Mouse (Mus musculus) left cerebral cortex, postnatal 36 days (tissue): ENCODE measurements around the gene Fignl1. TPM values are rescaled to one million over a fixed set of nuclear protein-coding genes. Genes with fewer than 3 reads are reported as not detected.

Experiments used
- DNase-seq, 2 experiments: peaks; one replicate each; pipeline ENCODE4 v3.0.0; 2021 to 2022; ENCODE audit warnings: low spot score in 2 of 2, mixed read lengths in 1 of 2
- intact Hi-C: fragments of 180-260 bp; cut with DNase I; formaldehyde crosslinking; loops from one replicate; pipeline ENCODE4 v1.15.1; 2025
- total RNA-seq, 2 experiments: library from RNA; stranded (reverse); gene quantifications; 2 replicates each; pipeline ENCODE4 v1.2.3; 2021

Fignl1 gene
- total RNA-seq, 2 experiments from 2014 or later, result 0.49 to 0.63 TPM

GRCm38 (mm10) chr11:11835361-11835760, 26.6 kb upstream of the Fignl1 start:
- intact Hi-C loops, result no loop called here
- no peak for DNase-seq

- intact Hi-C loops, result no loop called here
- DNase-seq, result no peak
Measured at GRCm38 (mm10) chr11:11833100-11833499, 24.3 kb upstream of the Fignl1 start.

- intact Hi-C loops, result no loop called here
- DNase-seq, result no peak
Measured at GRCm38 (mm10) chr11:11832755-11833084, 24.0 kb upstream of the Fignl1 start.

- no peak for DNase-seq
Measured at GRCm38 (mm10) chr11:11831940-11832754, 23.4 kb upstream of the Fignl1 start.

DNA sequence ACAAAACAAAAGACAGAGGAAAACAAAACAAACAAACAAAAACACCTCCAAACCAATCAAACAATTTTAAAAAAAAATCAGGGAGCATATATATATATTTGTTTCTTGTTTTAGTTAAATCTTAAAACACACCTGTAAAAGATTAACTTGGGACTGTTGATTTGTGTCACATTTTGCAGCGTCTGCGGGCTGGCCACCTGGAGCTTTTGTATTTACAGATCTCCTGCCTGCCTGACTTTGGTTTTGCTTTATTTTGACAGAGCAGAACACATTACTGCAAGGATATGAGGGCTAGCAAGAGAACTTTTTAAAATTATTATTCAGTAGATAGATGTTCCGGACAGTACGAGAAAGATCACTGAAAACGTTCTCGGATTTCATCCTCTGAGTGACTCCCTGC, 22.8 kb upstream of the Fignl1 start:
- intact Hi-C loops, result no loop called here
- DNase-seq, result no peak

More at GRCm38 (mm10) chr11:11831940-11832754, 23.4 kb upstream of the Fignl1 start:
- intact Hi-C loops, result no loop called here

GRCm38 (mm10) chr11:11830884-11831495, 22.2 kb upstream of the Fignl1 start:
- intact Hi-C loops, result no loop called here
- DNase-seq, result no peak

GRCm38 (mm10) chr11:11829161-11830000, 20.6 kb upstream of the Fignl1 start:
- intact Hi-C loops, result no loop called here
- no peak for DNase-seq

DNA sequence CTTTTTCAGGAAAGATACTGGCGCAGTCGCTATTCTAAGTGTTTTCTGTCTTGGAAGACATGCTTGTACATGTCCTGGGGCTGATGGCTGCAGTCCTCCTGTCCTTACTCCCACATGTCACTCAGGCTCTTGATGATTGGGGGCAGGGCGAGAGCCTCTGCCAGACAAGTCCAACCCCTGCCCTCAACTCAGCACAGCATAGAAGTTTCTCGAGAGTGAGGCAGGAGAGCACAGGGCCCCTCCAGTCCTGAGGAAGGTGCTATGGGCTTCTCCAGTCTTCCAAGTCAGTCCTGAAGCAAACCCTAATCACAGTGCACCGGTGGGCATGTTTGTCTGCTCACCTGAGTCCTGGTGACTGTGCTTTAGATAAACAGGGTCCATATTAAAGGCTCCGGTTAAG, 20.0 kb upstream of the Fignl1 start:
- intact Hi-C loops, result no loop called here
- DNase-seq, result no peak

DNA sequence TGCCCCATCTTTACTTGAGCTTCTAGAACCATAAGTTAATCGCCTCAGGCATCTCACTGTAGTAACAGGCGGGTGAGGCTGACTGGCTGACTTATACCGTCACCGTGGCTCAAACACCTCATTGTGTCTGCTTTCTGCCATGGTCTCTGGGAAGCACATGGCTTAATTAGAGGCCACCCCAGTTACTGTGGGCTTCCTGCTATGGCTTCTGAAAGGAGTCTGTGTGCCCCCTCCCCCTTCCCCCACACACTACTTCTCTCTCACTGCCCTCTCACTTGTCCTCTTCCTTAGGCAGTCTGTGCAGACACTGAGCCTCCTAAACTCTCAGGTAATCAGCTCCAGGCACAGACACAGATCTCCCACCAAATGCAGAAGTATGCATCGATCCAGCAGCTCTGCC, 19.5 kb upstream of the Fignl1 start:
- intact Hi-C loops, result no loop called here
- no peak for DNase-seq

- DNase-seq, result no peak
- intact Hi-C loops, result no loop called here
Measured at GRCm38 (mm10) chr11:11826475-11826874, 17.7 kb upstream of the Fignl1 start.

DNA sequence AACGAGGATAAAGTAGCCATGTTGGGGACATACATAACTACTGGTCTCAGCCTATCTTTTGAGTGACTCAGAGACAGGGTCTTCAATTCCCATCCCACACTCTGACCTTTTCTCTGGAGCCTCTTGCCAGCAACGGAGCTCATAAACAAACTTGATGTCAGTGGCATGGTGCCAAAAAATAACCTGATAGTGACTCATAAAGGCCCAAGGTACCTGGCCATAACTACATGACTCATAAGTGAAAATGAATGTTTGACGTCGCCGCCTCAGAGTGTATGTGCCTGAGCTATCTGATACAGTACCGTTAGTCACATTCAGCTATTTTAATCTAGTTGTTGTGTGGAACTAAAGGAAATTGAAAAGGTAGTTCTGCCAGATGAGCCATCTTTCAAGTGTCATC, 16.9 kb upstream of the Fignl1 start:
- no peak for DNase-seq
- intact Hi-C loops, result no loop called here

DNA sequence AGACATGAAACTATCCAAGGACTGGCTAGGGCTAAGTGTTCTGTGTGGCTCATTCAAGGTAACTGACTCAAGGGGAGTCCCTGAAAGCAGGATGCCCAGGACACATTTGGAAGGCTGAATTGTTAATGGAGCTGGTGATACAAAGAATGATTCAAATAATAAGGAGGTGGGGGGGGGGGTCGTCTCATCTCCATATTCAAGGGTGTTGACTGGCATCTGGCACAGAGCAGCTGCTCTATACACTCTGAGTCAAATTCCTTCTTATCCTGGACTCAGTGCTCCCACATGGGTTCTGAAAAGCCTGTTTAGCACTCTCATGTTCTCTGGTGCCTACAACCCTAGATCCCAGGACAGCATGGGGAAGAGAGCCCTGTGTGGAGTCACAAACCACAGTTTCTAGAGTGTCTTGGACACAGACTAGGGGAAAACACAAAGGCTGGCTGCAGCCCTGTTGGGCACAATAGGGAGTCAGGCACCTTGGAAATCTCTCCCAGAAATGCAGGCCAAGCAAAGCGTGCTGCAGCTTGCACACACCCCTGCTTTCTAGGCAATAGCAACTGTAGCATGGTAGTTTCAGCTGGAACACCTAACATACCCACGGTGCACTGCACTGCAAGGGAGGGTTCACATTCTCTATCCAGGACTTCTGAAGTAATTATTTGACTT, 16.3 kb upstream of the Fignl1 start:
- intact Hi-C loops, result loop anchor here (5.0 kb wide), 2 partner anchors 467 to 712 kb away; no protein-coding TSS in a partner anchor
- no peak for DNase-seq

GRCm38 (mm10) chr11:11823980-11824911, 15.5 kb upstream of the Fignl1 start:
- DNase-seq, result no peak
- intact Hi-C loops, result loop anchor here (5.0 kb wide), 2 partner anchors 468 to 713 kb away; no protein-coding TSS in a partner anchor

GRCm38 (mm10) chr11:11822181-11823095, 13.7 kb upstream of the Fignl1 start:
- DNase-seq, result no peak
- intact Hi-C loops, result loop anchor here (5.0 kb wide), 2 partner anchors 470 to 715 kb away; no protein-coding TSS in a partner anchor

DNA sequence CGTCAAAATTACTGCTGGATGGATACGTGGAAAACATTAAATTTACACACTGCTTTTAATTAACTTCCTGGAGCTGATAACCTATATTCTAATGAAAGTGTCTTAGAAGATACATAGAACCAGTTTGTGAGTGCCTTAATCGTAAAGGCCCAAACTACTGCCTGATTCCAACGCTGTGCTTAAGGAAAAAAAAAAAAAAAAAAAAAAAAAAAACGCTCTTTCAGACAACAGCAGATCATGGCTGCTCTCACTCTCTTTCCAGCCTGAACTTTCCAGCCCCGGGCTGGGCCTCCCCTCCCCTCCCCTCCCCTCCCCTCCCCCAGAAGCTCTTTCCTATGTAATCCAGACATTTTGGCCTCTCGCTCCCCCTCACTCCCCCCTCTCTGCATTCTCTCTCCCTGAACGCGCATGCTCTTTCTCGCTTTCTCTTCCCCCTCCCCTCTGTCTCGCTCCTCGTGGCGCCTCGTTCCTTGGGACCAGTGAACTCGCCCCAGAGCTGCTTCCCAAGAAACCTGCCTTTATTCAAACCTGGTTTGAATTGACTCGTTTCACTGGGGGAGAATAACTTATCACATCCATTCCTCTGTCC, 12.7 kb upstream of the Fignl1 start:
- DNase-seq, result no peak
- intact Hi-C loops, result loop anchor here (2.0 to 5.0 kb wide), 3 partner anchors 471 to 716 kb away; no protein-coding TSS in a partner anchor

GRCm38 (mm10) chr11:11820737-11821136, 12.0 kb upstream of the Fignl1 start:
- DNase-seq, result no peak
- intact Hi-C loops, result loop anchor here (1.0 to 5.0 kb wide), 4 partner anchors 153 to 717 kb away; no protein-coding TSS in a partner anchor

- intact Hi-C loops, result loop anchor here (1.0 to 5.0 kb wide), 4 partner anchors 153 to 717 kb away; no protein-coding TSS in a partner anchor
- peak; percentile 65 to 66 for DNase-seq
Measured at GRCm38 (mm10) chr11:11820251-11820650, 11.5 kb upstream of the Fignl1 start.
